Mouse (Mus musculus): ENCODE measurements around the gene Slc22a6. TPM values are rescaled to one million over a fixed set of nuclear protein-coding genes. Genes with fewer than 3 reads are reported as not detected.

Slc22a6 gene
- total and polyA plus RNA-seq, 2 experiments = not detected

GRCm38 (mm10) chr19:8599229-8599628 is 18.6 kb upstream of the Slc22a6 start:
- Histone ChIP-seq H3K9ac (ENCODE audit: low read depth, low read length) (no peak overlapping the region), H3K4me1 (ENCODE audit: control insufficient read depth, insufficient read depth, low read length) (peaks cover 7% of the 10 kb centered on the region), H3K27ac (replicated peaks; ENCODE audit: insufficient read depth, low read depth, low read length) (peak overlapping the region; percentile 81), H3K36me3 (ENCODE audit: control insufficient read depth, insufficient read depth, low read length) (no peaks in the 10 kb centered on the region), H3K27me3 (ENCODE audit: control insufficient read depth, insufficient read depth, low read length) (no peaks in the 10 kb centered on the region), H3K79me2 (ENCODE audit: control insufficient read depth, insufficient read depth, low read length) (no peaks in the 10 kb centered on the region), H3K4me3 (ENCODE audit: insufficient read depth, low read depth, low read length) (no peak overlapping the region)
- peak; percentile 85 for DNase-seq (ENCODE audit: extremely low read depth, low read depth, low spot score)
- WGBS = 43% methylated on average over 2 of the region's 2 CpGs
- TF ChIP-seq CTCF (IDR thresholded peaks at IDR 0.05; ENCODE audit: low read depth, low read length) = no peak
- TF ChIP-seq POLR2A (IDR thresholded peaks at IDR 0.05; ENCODE audit: extremely low read depth, insufficient read depth, low read length) = no peak

DNA sequence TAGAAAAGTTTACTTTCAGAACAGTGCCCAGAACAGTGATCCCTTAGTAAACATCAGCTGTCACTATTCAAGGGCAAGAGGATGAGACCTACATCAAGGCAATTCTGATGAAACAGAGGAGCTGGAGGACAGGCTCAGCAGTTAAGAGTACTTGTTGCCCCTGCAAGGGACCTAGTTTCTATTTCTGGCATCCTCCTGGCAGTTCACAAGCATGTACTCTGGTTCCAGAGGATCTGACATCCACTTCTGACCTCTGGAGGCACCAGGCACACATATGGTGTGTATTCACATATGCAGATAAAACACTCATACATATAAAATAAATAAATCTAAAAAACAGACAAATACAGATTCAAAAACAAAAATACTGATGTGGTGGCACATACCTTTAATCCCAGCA is 15.9 kb upstream of the Slc22a6 start:
- Histone ChIP-seq H3K4me1 (ENCODE audit: control insufficient read depth, insufficient read depth, low read length) (peaks cover 17% of the 10 kb centered on the region), H3K27me3 (ENCODE audit: control insufficient read depth, insufficient read depth, low read length) (no peaks in the 10 kb centered on the region), H3K79me2 (ENCODE audit: control insufficient read depth, insufficient read depth, low read length) (no peaks in the 10 kb centered on the region), H3K4me3 (ENCODE audit: insufficient read depth, low read depth, low read length) (no peak overlapping the region), H3K27ac (replicated peaks; ENCODE audit: insufficient read depth, low read depth, low read length) (no peak overlapping the region), H3K9ac (ENCODE audit: low read depth, low read length) (no peak overlapping the region), H3K36me3 (ENCODE audit: control insufficient read depth, insufficient read depth, low read length) (no peaks in the 10 kb centered on the region)
- no peak for DNase-seq (ENCODE audit: extremely low read depth, low read depth, low spot score)
- TF ChIP-seq POLR2A (IDR thresholded peaks at IDR 0.05; ENCODE audit: extremely low read depth, insufficient read depth, low read length) = no peak
- TF ChIP-seq CTCF (IDR thresholded peaks at IDR 0.05; ENCODE audit: low read depth, low read length) = no peak

GRCm38 (mm10) chr19:8602914-8603313 is 14.9 kb upstream of the Slc22a6 start:
- H3K4me1 ChIP-seq (ENCODE audit: control insufficient read depth, insufficient read depth, low read length) = peaks cover 17% of the 10 kb centered on the region
- H3K79me2 ChIP-seq (ENCODE audit: control insufficient read depth, insufficient read depth, low read length) = no peaks in the 10 kb centered on the region
- TF ChIP-seq CTCF (IDR thresholded peaks at IDR 0.05; ENCODE audit: low read depth, low read length) (no peak), POLR2A (IDR thresholded peaks at IDR 0.05; ENCODE audit: extremely low read depth, insufficient read depth, low read length) (no peak)
- H3K27ac ChIP-seq (replicated peaks; ENCODE audit: insufficient read depth, low read depth, low read length) = no peak overlapping the region
- no peaks in the 10 kb centered on the region for H3K27me3 ChIP-seq (ENCODE audit: control insufficient read depth, insufficient read depth, low read length)
- no peak for DNase-seq (ENCODE audit: extremely low read depth, low read depth, low spot score)
- H3K9ac ChIP-seq (ENCODE audit: low read depth, low read length) = no peak overlapping the region
- H3K36me3 ChIP-seq (ENCODE audit: control insufficient read depth, insufficient read depth, low read length) = no peaks in the 10 kb centered on the region
- WGBS = 81% methylated on average over 3 of the region's 3 CpGs
- H3K4me3 ChIP-seq (ENCODE audit: insufficient read depth, low read depth, low read length) = no peak overlapping the region

GRCm38 (mm10) chr19:8604536-8605240 is 13.2 kb upstream of the Slc22a6 start:
- Histone ChIP-seq H3K9ac (ENCODE audit: low read depth, low read length) (no peak overlapping the region), H3K27ac (replicated peaks; ENCODE audit: insufficient read depth, low read depth, low read length) (no peak overlapping the region), H3K79me2 (ENCODE audit: control insufficient read depth, insufficient read depth, low read length) (no peaks in the 10 kb centered on the region), H3K36me3 (ENCODE audit: control insufficient read depth, insufficient read depth, low read length) (no peaks in the 10 kb centered on the region), H3K4me3 (ENCODE audit: insufficient read depth, low read depth, low read length) (no peak overlapping the region), H3K27me3 (ENCODE audit: control insufficient read depth, insufficient read depth, low read length) (no peaks in the 10 kb centered on the region), H3K4me1 (ENCODE audit: control insufficient read depth, insufficient read depth, low read length) (peaks cover 11% of the 10 kb centered on the region)
- TF ChIP-seq POLR2A (IDR thresholded peaks at IDR 0.05; ENCODE audit: extremely low read depth, insufficient read depth, low read length) = no peak
- TF ChIP-seq CTCF (IDR thresholded peaks at IDR 0.05; ENCODE audit: low read depth, low read length) = no peak
- WGBS = 79% methylated on average over 8 of the region's 8 CpGs
- no peak for DNase-seq (ENCODE audit: extremely low read depth, low read depth, low spot score)

GRCm38 (mm10) chr19:8605241-8605558 is 12.6 kb upstream of the Slc22a6 start:
- peak; percentile 69 for DNase-seq (ENCODE audit: extremely low read depth, low read depth, low spot score)
- Histone ChIP-seq H3K36me3 (ENCODE audit: control insufficient read depth, insufficient read depth, low read length) (no peaks in the 10 kb centered on the region), H3K4me1 (ENCODE audit: control insufficient read depth, insufficient read depth, low read length) (peaks cover 10% of the 10 kb centered on the region), H3K27ac (replicated peaks; ENCODE audit: insufficient read depth, low read depth, low read length) (no peak overlapping the region), H3K27me3 (ENCODE audit: control insufficient read depth, insufficient read depth, low read length) (no peaks in the 10 kb centered on the region), H3K9ac (ENCODE audit: low read depth, low read length) (no peak overlapping the region), H3K79me2 (ENCODE audit: control insufficient read depth, insufficient read depth, low read length) (no peaks in the 10 kb centered on the region), H3K4me3 (ENCODE audit: insufficient read depth, low read depth, low read length) (no peak overlapping the region)
- 24% methylated on average over 3 of the region's 3 CpGs for WGBS
- TF ChIP-seq CTCF (IDR thresholded peaks at IDR 0.05; ENCODE audit: low read depth, low read length) (no peak), POLR2A (IDR thresholded peaks at IDR 0.05; ENCODE audit: extremely low read depth, insufficient read depth, low read length) (no peak)

DNA sequence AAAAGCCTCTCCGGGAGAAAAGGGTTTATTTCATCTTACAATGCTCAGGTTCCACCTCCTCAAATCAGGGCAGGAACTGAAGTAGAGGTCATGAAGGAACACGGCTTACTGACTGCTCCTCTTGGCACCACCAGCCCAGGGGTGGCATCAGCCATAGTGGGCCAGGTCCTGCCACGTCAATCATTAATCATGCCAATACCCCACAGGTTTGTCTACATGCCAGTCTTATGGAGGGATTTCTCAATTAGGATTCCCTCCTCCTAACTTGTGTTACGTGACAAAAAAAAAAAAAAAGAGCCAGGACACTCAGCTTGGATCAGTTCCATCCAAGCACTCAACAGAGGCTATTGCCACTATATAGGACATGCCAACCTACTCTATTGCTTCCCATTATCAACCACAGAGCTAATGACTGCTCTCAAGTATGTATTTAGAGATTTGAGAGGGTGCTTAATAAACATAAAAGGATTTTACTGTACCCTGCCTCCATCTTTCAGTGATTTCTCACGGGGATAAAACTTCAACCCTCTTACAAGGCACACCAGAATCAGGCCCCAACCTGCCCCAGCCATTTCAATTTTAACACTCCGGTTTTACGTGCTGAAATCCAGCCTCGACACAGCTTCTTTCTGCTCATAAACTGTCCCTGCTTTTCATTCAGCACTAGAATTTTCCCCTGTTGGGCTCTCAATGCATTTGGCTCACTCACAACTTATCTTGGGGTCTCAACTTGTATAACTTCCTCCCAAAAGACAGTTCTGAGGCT is 6.3 kb upstream of the Slc22a6 start:
- peak; percentile 82 for DNase-seq (ENCODE audit: extremely low read depth, low read depth, low spot score)
- H3K27me3 ChIP-seq (ENCODE audit: control insufficient read depth, insufficient read depth, low read length) = no peaks in the 10 kb centered on the region
- peaks cover 17% of the 10 kb centered on the region for H3K4me1 ChIP-seq (ENCODE audit: control insufficient read depth, insufficient read depth, low read length)
- no peak for TF ChIP-seq POLR2A (IDR thresholded peaks at IDR 0.05; ENCODE audit: extremely low read depth, insufficient read depth, low read length)
- no peak for TF ChIP-seq CTCF (IDR thresholded peaks at IDR 0.05; ENCODE audit: low read depth, low read length)
- H3K27ac ChIP-seq (replicated peaks; ENCODE audit: insufficient read depth, low read depth, low read length) = peak overlapping the region; percentile 41
- 58% methylated on average over 8 of the region's 8 CpGs for WGBS
- H3K36me3 ChIP-seq (ENCODE audit: control insufficient read depth, insufficient read depth, low read length) = no peaks in the 10 kb centered on the region
- no peak overlapping the region for H3K4me3 ChIP-seq (ENCODE audit: insufficient read depth, low read depth, low read length)
- no peaks in the 10 kb centered on the region for H3K79me2 ChIP-seq (ENCODE audit: control insufficient read depth, insufficient read depth, low read length)
- H3K9ac ChIP-seq (ENCODE audit: low read depth, low read length) = no peak overlapping the region
